In the genomic region with DNA sequence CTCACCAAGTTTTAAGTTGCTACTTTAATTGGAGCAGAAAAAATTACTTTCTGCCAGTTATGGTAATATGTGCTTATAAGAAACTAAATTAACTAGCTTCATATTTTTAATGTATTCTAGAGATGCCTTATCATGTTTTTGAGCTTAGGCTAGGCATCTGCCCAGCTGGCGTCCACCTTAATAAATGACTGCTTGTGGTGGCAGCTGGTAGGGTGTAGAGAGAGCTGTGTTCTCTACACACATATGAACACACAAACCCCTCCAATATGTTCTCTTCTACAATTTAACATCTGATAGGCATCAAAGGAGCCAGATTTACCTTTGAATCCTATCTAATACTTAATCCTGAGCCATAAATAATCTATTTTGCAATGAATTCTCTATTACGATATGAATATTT, we compare ENCODE assay signal across 23 mouse cellular contexts.
DNase-seq lines count a peak whose midpoint lies in the region; ATAC-seq and TF ChIP-seq lines count a peak whose summit lies in the region.
"Had no signal": no experiment of that assay in that cellular context is flagged by ENCODE, and none has a peak within 500 bp of the region (broad histone marks: within the 10 kb centered on the region; RNA-seq: fewer than 3 reads in every experiment).

No protein-coding gene starts in this region.

- H3K4me1 ChIP-seq in forebrain, embryonic 13.5 days: no peaks in the 10 kb centered on the region
- no peaks in the 10 kb centered on the region for H3K4me1 ChIP-seq in forebrain, embryonic 12.5 days
- H3K4me1 ChIP-seq in forebrain, postnatal 0 days (ENCODE audit: insufficient read depth): no peaks in the 10 kb centered on the region
- H3K4me1 ChIP-seq: embryonic facial prominence, embryonic 12.5 days; embryonic facial prominence, embryonic 15.5 days; heart, embryonic 10.5 days; hindbrain, embryonic 12.5 days; hindbrain, embryonic 15.5 days had no signal

- no peak overlapping the region for H3K9ac ChIP-seq in forebrain, embryonic 13.5 days
- H3K9ac ChIP-seq in forebrain, embryonic 12.5 days: no peak overlapping the region
- H3K9ac ChIP-seq in forebrain, postnatal 0 days: no peak overlapping the region
- H3K9ac ChIP-seq: embryonic facial prominence, embryonic 12.5 days; embryonic facial prominence, embryonic 15.5 days; hindbrain, embryonic 12.5 days; hindbrain, embryonic 15.5 days had no signal

- H3K27ac ChIP-seq in forebrain, embryonic 13.5 days: no peak overlapping the region
- no peak overlapping the region for H3K27ac ChIP-seq in forebrain, embryonic 12.5 days
- no peak overlapping the region for H3K27ac ChIP-seq in forebrain, postnatal 0 days (ENCODE audit: low read depth, low read length)
- H3K27ac ChIP-seq: embryonic facial prominence, embryonic 12.5 days; embryonic facial prominence, embryonic 15.5 days; heart, adult 2 months; heart, embryonic 10.5 days; hindbrain, embryonic 12.5 days; hindbrain, embryonic 15.5 days had no signal

- no peaks in the 10 kb centered on the region for H3K36me3 ChIP-seq in forebrain, embryonic 13.5 days (ENCODE audit: poor library complexity, severe bottlenecking)
- no peaks in the 10 kb centered on the region for H3K36me3 ChIP-seq in forebrain, embryonic 12.5 days (replicated peaks)
- H3K36me3 ChIP-seq in forebrain, postnatal 0 days (ENCODE audit: insufficient read depth): no peaks in the 10 kb centered on the region
- H3K36me3 ChIP-seq: embryonic facial prominence, embryonic 12.5 days; embryonic facial prominence, embryonic 15.5 days; heart, embryonic 10.5 days; hindbrain, embryonic 12.5 days; hindbrain, embryonic 15.5 days had no signal

- no peak for TF ChIP-seq CTCF in forebrain, postnatal 0 days (IDR thresholded peaks at IDR 0.05; ENCODE audit: low read depth)

- 89% methylated on average over 2 of the region's 2 CpGs for WGBS in forebrain, embryonic 13.5 days
- 89% methylated on average over 2 of the region's 2 CpGs for WGBS in forebrain, embryonic 12.5 days
- WGBS in forebrain, postnatal 0 days: 62% methylated on average over 2 of the region's 2 CpGs

- peak; percentile 90; the same call in 1 of the 2 replicates for ATAC-seq in forebrain, embryonic 13.5 days
- no peak for ATAC-seq in forebrain, embryonic 12.5 days (ENCODE audit: low FRiP score)
- peak; percentile 53 for ATAC-seq in forebrain, postnatal 0 days
- ATAC-seq: activated CD4-positive, CD25-positive, alpha-beta regulatory T cell, adult 4 months had no signal

- no peak overlapping the region for H3K4me3 ChIP-seq in forebrain, embryonic 13.5 days
- H3K4me3 ChIP-seq in forebrain, embryonic 12.5 days (replicated peaks): no peak overlapping the region
- H3K4me3 ChIP-seq in forebrain, postnatal 0 days (ENCODE audit: low read depth, low read length): no peak overlapping the region
- H3K4me3 ChIP-seq: embryonic facial prominence, embryonic 12.5 days; embryonic facial prominence, embryonic 15.5 days; heart, adult 2 months; heart, embryonic 10.5 days; hindbrain, embryonic 12.5 days; hindbrain, embryonic 15.5 days had no signal

- H3K27me3 ChIP-seq in forebrain, embryonic 13.5 days: no peaks in the 10 kb centered on the region
- no peaks in the 10 kb centered on the region for H3K27me3 ChIP-seq in forebrain, embryonic 12.5 days
- H3K27me3 ChIP-seq in forebrain, postnatal 0 days (ENCODE audit: insufficient read depth, low read length): no peaks in the 10 kb centered on the region
- H3K27me3 ChIP-seq: embryonic facial prominence, embryonic 12.5 days; embryonic facial prominence, embryonic 15.5 days; hindbrain, embryonic 12.5 days; hindbrain, embryonic 15.5 days had no signal

- H3K9me3 ChIP-seq in forebrain, embryonic 13.5 days (replicated peaks): no peaks in the 10 kb centered on the region
- no peaks in the 10 kb centered on the region for H3K9me3 ChIP-seq in forebrain, embryonic 12.5 days
- H3K9me3 ChIP-seq in forebrain, postnatal 0 days (ENCODE audit: low read length): no peaks in the 10 kb centered on the region
- H3K9me3 ChIP-seq: embryonic facial prominence, embryonic 12.5 days; embryonic facial prominence, embryonic 15.5 days; heart, embryonic 10.5 days; hindbrain, embryonic 12.5 days; hindbrain, embryonic 15.5 days had no signal

- H3K4me2 ChIP-seq in forebrain, embryonic 13.5 days: no peak overlapping the region
- H3K4me2 ChIP-seq in forebrain, embryonic 12.5 days: no peak overlapping the region
- H3K4me2 ChIP-seq in forebrain, postnatal 0 days (ENCODE audit: low read depth): no peak overlapping the region
- H3K4me2 ChIP-seq: embryonic facial prominence, embryonic 12.5 days; embryonic facial prominence, embryonic 15.5 days; hindbrain, embryonic 12.5 days; hindbrain, embryonic 15.5 days had no signal

- peak; percentile 17 to 44 for DNase-seq in layer of hippocampus, postnatal 10 days (ENCODE audit: low spot score in 2 of 2)
- no peak for DNase-seq in layer of hippocampus, adult 8-10 months (ENCODE audit: low spot score in 2 of 2)
- peak; percentile 29 to 34 for DNase-seq in right cerebral cortex, postnatal 10 days (ENCODE audit: low spot score in 2 of 2)
- no peak for DNase-seq in right cerebral cortex, adult 2 months (ENCODE audit: low spot score in 2 of 2)
- peak; percentile 47 for DNase-seq in forebrain, postnatal 0 days
- no peak for DNase-seq in adrenal gland, adult (ENCODE audit: inconsistent age in 2 of 2, low spot score in 1 of 2)
- DNase-seq: adrenal gland, postnatal 10 days; adrenal gland, postnatal 36 days; cerebellum, adult 11 months; cerebellum, adult 2 months; cerebellum, adult 9-11 months; cerebellum, postnatal 25 days; gastrocnemius, postnatal 10 days; gastrocnemius, postnatal 36 days; heart, adult 2 months had no signal

Comparison
In these comparisons a context has a peak if more than half of its experiments do, and no peak if none do; other contexts are left out.
1. DNase-seq: peak in layer of hippocampus, postnatal 10 days (2 of 2), right cerebral cortex, postnatal 10 days (2 of 2) and forebrain, postnatal 0 days (single experiment); none in layer of hippocampus, adult 8-10 months (0 of 2), right cerebral cortex, adult 2 months (0 of 2) and adrenal gland, adult (0 of 2).